Mouse (Mus musculus) hematopoietic stem cell, adult 5-6 weeks (primary cell): ENCODE results near the gene Rorb. TPM values are rescaled to one million over a fixed set of nuclear protein-coding genes. Genes with fewer than 3 reads are reported as not detected.

ENCODE experiments used
- ATAC-seq, 2 experiments: fragments of 125-278 bp in 1 of 2; replicated peaks in 1 of 2; 2 replicates each; pipeline ENCODE4 v1.8.0; 2016 to 2017; ENCODE audit warnings: inconsistent platforms in 2 of 2, mild to moderate bottlenecking in 2 of 2, moderate number of reproducible peaks in 2 of 2, low read depth in 1 of 2, moderate TSS enrichment in 1 of 2; ENCODE audit not compliant: low FRiP score in 2 of 2, poor library complexity in 2 of 2, severe bottlenecking in 2 of 2, insufficient read depth in 1 of 2, low TSS enrichment in 1 of 2
- total RNA-seq: library from RNA; stranded (forward); fragments of 172-1452, 232-1000 nt; gene quantifications from 2 replicates; pipeline ENCODE4 v1.2.3, GENCODE M21; 2017

Rorb gene
- total RNA-seq, result 0.19 TPM in 1 of 2 replicates, not detected in the other

DNA sequence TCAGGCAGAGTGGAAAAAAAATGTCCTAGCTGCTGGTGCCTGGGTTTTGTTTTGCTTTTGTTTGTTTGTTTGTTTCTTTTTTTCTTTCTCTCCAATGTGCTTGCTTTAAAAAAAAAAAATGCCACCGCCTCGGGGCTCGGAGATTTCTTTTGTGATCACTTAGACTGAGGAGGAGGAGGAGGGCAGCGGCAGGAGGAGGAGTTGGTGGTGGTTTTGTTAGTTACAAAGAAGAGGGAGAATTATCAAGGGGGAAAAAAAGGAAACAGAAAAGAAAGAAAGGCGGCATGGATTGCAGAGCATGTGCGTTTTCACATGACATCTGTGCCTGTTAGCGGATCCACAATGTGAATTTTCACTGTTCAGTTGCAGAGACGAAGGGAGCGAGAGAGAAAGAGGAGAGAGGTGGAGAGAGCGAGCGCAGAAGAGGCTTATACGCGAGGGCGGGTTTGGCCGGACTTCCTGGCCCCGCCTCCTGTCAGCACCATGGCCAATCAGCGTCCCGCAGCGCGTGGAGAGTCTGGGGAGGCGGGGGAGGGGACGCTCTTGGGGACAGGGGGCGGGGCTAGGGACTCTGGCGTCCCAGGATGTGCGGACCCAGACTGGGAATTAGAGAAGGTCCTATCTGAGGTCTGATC is at the start of gene Rorb:
Gene Rorb, minus strand, starts transcription at position 404 of the 635 bp plus-strand sequence.
- ATAC-seq, result peak; percentile 87 to 89

DNA sequence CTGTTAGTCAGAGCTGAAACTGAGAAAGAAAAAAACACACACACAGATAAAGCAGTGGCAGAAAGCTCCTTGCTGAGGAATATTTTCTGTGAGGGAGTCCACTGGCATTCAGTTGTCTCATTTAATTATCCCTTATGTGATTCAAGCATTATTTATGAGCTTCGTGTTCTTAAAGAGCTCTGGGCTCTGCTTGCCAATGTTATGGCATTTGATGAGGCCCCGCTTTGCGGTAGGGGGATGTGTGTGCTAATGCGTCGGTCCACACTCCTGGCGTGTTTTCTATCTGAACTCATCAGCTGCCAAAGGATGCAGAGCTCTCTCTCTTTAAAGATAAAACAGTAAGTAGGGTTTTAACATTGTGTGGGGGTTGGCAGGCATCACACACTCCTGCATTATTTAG is 37.9 kb upstream of the Rorb start:
- ATAC-seq, result no peak

DNA sequence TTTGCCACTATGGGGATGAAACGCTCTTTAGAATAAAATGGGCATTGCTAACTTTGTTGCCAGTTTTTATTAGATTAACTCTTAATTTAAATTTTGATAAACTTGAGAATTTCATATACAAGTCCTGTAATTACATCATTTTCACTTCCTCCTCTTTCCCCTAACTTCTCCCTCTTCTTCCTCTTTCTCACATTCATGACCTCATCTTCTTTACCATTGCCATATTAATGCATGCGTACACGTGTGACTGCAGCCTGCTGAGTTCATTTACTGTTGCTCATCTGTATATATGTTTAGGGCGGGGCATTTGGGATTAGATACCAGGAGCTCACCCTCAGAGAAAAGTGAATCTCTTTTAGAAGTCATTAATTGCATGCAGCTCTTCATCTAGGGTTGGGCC is 33.5 kb upstream of the Rorb start:
- ATAC-seq, result no peak

DNA sequence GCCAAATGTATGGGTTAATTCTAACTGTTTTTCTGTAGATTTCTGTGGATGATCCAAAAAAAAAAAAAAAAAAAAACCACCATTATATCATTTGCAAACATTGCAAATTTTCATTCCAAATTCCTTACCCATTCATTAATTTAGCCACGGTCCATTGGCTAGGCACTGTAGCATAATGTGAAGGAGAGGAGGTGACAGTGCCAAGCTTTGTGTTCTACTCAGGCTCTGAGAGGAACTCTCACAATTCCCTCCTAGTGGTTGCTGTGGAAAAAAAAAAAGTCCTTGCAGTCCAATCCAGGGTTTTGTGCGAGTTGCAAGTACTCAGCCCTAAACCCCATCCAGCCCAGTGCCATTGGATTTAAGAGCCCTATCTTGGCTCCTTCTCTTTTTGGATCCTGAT is 25.9 kb upstream of the Rorb start:
- no peak for ATAC-seq

DNA sequence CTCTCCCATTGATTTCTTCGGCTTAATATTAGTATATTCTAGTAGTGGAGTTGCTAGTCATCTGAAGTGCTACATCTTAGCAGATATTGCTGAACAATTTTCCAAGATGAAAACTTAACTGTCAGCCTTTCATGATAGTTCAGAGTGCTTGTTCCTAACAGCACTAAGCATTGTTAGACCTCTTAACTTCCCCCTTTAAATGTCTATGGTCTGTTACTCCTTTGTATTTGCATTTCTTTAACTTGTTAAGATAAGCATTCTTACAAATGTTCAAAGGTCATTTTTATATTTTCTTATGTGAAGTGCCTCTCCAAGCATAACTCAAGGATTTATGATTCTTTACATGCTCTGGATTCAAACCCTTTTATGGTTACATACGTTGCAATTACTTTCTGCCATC is 24.8 kb upstream of the Rorb start:
- ATAC-seq, result no peak

DNA sequence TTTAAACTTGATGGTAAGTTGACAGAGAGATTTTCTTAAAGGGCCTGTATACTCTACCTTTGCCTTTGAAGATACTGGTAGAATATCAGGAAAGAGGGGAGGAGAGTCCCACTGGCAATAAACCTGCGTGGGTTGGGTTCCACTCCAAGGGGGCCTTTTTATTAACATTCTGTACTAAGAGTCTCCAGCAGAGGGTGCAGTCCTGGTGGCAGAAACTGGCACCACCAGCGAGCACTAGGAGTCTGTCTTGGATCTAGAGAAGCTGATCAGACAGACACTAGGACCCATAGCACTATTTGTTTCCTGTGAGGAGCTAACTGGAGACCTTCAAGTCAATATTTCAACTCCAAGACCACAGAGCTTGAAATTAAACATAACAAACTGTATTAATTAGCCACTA is 11.3 kb upstream of the Rorb start:
- peak in 1 of 2 experiments; percentile 46; a peak in 1 of 4 replicates for ATAC-seq

DNA sequence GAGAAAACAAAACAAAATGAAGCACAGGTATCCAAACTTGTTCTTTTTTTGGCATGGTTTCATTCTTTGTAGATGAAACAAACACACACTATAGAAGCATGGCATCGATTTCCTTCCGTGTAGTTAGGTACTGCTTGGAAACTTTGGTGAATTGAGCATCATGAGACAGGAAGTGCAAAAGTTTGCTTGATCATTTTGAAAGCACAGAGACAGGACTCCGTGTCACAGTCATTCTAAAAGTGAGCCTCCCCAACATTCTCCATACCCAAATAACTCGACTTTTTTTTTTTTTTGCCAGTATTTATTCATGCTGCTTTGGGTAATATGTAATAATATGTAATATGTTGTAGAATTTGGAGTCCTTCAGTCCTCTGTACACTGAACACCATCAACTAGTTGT is 1.2 kb upstream of the Rorb start:
- ATAC-seq, result no peak

DNA sequence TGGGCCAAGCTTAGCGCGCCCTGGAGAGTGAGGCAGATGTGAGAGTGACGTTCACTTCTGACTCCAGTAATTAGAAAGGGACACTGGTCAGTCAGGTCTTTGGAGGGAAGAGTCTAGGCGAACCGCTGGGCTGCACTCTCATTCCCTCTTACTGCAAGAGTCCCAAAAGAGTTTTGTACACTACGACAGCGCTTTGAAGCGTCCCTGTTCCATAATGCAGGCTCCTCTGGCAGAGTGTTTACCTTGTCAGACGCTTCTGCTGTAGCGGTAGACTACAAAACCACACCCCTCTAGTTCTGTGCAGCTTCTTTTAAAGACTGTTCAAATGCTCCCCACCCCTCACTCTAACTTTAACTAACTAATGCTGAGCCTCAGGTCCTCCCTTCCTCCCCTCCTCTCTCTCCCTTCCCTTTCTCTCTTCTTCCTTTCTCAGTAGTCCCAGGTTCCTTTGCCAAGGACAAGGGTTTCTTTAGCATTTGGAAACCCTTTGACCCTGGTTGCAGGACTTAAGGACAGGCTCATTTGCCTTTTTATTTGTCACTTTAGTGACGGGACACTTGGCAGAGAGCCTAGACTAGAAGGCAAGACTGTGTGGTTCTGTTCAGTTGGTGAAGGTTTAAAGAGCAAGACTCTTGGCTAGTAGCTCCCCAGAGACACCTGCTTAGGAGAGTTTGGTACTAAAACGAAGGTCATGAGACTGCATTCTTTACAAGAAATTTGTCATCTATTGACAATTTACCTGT is 603 bp upstream of the Rorb start:
- ATAC-seq, result peak in 1 of 2 experiments; percentile 30; a peak in 2 of 4 replicates

DNA sequence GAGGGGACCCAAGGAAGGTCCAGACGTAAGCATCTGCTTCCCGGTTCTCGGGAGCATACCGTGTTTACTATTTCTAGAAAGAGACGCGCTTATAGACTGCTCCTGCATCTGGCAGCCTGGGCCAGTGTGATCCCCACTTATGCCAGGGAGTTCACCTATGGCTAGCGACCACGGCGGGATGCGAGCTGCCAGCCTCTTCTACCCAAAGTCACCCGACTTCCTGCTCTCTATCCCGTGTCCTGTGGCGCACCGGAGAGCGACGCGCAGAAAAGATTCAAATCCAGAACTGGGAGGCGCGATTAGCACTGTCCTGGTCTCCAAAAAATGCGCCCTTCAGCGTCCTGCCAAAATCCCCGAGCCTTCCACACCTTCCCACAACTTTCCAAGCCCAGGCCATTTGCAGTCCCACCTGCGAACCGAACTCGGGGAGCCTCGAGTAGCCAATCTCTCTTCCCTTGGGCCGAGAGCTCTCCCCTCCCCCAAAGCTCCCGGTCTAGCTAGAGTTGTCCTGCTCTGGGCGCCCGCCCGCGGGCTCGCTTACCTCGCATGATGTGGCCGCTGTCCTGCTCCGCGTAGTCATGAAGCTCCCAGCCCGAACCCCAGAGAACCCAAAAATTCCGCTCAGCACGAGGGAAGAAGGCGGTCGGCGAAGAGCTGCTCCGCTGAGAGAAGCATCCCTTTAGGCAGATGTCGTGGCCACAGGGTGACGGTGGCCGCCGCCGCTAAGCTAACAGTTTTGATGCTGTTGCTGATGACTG is 806 bp downstream of the Rorb start:
- ATAC-seq, result peak; percentile 24 to 29; a peak in 3 of 4 replicates

DNA sequence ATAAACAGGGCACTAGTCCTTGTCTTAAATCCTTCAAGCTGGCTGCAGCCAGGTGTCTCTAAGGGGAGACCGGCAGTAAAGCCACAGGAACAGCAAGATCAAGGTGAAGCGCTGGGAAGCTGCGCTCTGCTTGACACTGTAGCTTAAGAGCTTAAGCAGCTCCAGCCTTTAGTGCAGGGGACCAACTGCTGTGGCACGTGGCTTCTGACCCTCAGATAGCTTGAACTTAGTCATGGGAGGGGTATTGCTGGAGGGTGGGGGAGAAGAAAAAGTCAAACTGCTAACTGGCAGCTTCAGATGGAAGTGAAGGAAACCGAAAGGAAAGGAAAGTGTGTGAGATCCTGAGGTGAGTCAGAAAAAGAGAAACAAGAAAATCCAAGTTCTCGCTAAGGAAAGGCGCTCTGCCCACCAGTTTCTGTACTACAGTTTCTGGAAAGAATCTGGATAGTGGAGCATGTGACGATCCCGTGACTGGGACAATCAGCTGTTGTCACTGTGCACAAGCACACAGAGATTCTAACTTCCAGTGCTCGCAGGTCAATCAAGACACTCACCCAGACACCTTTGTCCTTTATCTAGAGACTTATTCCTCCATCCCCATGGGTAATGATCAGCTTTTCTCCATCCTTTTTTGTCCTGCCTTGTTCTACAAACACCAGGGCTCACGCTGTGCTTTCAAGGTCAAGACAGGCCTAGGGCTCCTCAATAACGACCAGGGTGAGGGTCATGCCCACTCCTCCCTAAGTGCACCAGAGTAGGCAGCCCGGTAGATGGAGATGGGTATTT is 2.2 kb downstream of the Rorb start:
- ATAC-seq, result no peak

DNA sequence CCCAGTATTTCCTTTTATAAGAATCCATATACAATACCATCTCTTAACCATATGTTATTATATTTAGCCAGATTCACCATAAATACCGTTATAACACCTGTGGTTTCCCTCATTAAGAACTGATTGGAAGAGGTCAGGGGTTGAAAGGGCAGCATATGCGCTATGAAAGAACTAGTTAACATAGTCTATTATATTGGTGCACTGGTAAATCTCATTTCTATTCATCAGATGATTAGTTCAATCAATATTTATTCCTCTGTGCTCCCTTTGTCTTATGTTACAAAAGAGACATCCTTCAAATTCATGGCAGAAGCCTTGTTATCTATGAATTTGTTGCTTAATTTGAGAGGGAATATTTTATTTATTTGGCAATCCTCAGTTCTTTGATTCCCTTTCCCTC is 6.4 kb downstream of the Rorb start:
- no peak for ATAC-seq

DNA sequence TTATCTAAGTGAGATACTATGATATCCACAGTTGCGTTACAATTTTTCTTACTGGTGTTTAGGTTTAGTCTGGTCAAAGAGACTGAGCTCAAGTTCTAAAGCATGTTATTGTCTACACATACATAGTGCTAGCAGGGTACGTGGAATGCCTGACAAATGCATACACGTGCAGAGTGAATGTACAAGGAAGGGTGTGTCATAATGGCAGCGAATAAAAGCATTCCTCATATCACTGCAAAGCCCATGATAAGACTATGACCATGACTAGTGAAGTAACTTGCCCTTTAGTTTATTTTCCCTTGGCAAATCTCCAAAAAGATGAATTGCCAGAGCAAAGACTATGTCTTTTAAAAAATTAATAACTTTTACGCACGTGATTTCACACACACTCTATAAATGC is 13.8 kb downstream of the Rorb start:
- no peak for ATAC-seq

DNA sequence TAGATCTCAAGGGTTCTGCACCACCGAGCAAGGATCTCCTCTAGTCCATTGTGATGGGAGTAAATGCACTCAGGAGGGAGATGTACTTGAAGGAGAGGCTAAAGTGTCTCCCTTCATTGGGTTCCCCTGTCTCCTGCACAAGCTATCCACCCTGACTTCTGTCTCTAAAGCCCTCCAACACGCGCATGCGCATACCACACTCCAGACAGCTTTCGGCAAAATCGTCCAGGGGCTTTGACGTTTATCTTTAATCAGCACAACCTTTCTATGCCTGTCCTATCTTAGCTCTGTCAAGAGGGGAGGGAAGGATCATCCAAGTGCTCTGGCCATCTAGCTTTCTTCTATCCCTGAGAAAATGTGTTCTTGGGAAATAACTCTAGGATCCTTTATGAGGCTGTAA is 21.6 kb downstream of the Rorb start:
- no peak for ATAC-seq

DNA sequence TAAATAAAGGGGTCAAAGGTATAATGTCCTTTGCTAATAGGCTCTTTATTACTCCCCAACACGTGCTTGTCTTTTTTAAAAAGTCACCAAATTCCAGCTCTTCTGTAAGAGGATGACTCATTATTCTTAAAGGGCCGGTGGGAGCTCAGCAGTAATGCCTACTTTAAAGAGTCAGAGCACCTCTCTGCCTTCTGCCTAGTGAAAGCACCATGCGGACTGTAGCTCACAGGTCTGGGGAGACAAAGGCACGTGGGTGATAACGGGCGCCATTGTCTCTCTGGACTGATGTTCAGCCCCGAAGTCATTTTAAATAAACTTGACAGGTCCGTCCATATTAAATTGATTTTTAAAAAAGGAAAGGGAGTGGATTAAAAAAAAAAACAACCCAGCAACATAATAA is 33.1 kb downstream of the Rorb start:
- ATAC-seq, result no peak

DNA sequence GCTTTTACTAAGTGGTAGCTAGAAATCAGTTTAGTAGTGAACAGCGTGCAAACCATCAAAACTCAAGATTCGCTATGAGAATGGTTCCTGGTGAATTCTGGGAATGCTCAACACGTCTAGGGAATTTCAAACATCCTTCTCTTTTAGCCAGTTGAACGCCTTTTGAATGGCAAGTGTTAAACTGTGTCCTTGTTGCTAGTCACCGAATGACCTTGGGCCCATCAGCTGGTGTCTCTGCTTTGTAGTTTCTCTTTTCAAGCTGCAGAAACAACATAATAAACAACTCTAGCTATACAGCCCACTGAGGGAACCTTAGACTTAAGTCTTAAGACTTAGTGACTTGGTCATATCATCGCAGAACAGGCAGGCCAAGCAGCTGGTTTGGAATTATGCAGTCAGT is 36.2 kb downstream of the Rorb start:
- no peak for ATAC-seq

DNA sequence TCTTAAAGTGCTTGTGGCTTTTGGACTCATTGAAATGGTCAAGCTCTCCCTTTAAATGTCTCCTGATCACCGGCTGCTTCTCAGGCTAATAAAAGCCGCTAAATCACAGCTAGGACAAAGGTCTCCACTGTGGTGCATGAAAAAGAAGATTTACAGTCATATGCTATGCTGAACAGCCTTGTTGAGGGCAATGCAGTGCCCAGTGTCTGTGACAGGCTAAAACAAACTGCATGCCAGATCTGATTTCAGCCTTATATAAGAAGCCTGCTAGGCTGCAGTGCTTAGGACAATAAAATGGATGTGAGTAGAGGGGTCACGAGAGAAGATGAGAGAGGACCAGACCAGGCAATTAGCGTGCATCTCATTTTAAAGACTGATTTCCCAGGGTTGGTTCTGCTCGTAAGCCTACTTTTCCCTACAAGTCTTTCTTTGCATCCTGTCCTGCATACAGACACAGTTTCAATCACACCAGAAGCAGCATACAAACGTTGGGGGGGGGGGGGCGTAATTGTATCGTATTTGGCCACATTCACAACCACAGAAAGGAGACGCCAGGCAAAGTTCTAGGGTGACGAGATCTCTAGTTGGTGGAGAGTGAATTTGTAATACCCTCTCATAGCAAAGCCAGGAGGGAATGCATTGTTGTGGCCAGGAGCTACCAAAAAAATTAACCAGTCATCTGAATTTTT is 52.1 kb downstream of the Rorb start:
- ATAC-seq, result no peak

DNA sequence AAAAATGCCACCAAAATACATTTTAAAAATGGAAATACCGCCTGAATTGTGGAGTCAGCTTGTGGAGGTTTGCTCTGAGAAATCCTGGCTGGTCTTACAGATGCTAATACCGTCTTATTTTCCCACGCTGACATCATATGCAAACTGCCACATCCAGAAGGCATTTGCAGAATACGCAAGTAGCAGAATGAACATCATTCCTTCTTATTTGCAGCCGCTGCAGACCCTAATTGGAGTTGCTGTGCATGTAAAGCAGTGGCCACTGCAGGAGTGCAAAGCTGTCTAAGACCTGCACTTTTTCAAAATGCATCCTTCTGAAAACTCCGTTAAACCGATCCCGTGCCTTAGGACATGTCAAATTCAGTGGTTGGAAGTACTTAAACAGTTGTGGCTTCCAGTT is 52.8 kb downstream of the Rorb start:
- ATAC-seq, result no peak
